Mouse (Mus musculus) left cerebral cortex, postnatal 10 days (tissue): ENCODE measurements around the gene Clptm1l. TPM values are rescaled to one million over a fixed set of nuclear protein-coding genes. Genes with fewer than 3 reads are reported as not detected.
A peak's percentile ranks its signal among the peaks of the same experiment; 100 is the strongest.

Experiments
- DNase-seq, 2 experiments: peaks; one replicate each; pipeline ENCODE4 v3.0.0; 2021 to 2022; ENCODE audit warnings: low spot score in 2 of 2, mixed read lengths in 1 of 2; ENCODE audit errors: extremely low spot score in 1 of 2
- intact Hi-C: fragments of 180-260 bp; cut with DNase I; formaldehyde crosslinking; loops from one replicate; pipeline ENCODE4 v1.15.1; 2025
- total RNA-seq, 2 experiments: library from RNA; stranded (reverse); gene quantifications; 2 replicates each; pipeline ENCODE4 v1.2.3; 2021

Clptm1l gene
- 100 to 1,000 TPM; 123 to 124 TPM for total RNA-seq

GRCm38 (mm10) chr13:73603522-73604155 is at the start of gene Clptm1l:
Gene Clptm1l, plus strand, starts transcription at chr13:73604006.
- intact Hi-C loops = loop anchor here (5.0 kb wide), 1 partner anchor 91 kb away; no protein-coding TSS in a partner anchor
- peak; percentile 97 to 98 for DNase-seq

GRCm38 (mm10) chr13:73564201-73564600 is 39.6 kb upstream of the Clptm1l start:
- intact Hi-C loops = no loop called here
- DNase-seq = no peak

GRCm38 (mm10) chr13:73575051-73575450 is 28.8 kb upstream of the Clptm1l start:
- no peak for DNase-seq

GRCm38 (mm10) chr13:73577277-73577676 is 26.5 kb upstream of the Clptm1l start:
- no peak for DNase-seq
- intact Hi-C loops = no loop called here

More at GRCm38 (mm10) chr13:73575051-73575450, 28.8 kb upstream of the Clptm1l start:
- intact Hi-C loops = no loop called here

GRCm38 (mm10) chr13:73591488-73591887 is 12.3 kb upstream of the Clptm1l start:
- intact Hi-C loops = no loop called here
- no peak for DNase-seq

GRCm38 (mm10) chr13:73592546-73592945 is 11.3 kb upstream of the Clptm1l start:
- intact Hi-C loops = no loop called here
- DNase-seq = no peak

- no peak for DNase-seq
- intact Hi-C loops = no loop called here
Measured at GRCm38 (mm10) chr13:73596276-73596675, 7.5 kb upstream of the Clptm1l start.

GRCm38 (mm10) chr13:73600217-73600616 is 3.6 kb upstream of the Clptm1l start:
- intact Hi-C loops = loop anchor here (5.0 kb wide), 1 partner anchor 88 kb away; no protein-coding TSS in a partner anchor

GRCm38 (mm10) chr13:73603046-73603445 is 760 bp upstream of the Clptm1l start:
- intact Hi-C loops = loop anchor here (5.0 kb wide), 1 partner anchor 91 kb away; no protein-coding TSS in a partner anchor
- DNase-seq = no peak

More at GRCm38 (mm10) chr13:73600217-73600616, 3.6 kb upstream of the Clptm1l start:
- DNase-seq = no peak

GRCm38 (mm10) chr13:73604156-73604957 is 551 bp downstream of the Clptm1l start:
- intact Hi-C loops = loop anchor here (5.0 kb wide), 1 partner anchor 92 kb away; no protein-coding TSS in a partner anchor
- DNase-seq = no peak

GRCm38 (mm10) chr13:73618406-73618805 is 14.6 kb downstream of the Clptm1l start:
- intact Hi-C loops = no loop called here
- no peak for DNase-seq

GRCm38 (mm10) chr13:73620637-73621036 is 16.8 kb downstream of the Clptm1l start:
- intact Hi-C loops = loop anchor here (5.0 kb wide), 1 partner anchor 108 kb away; no protein-coding TSS in a partner anchor
- DNase-seq = no peak

GRCm38 (mm10) chr13:73626410-73626744 is 22.6 kb downstream of the Clptm1l start:
- no peak for DNase-seq
- intact Hi-C loops = loop anchor here (5.0 kb wide), 1 partner anchor 199 kb away; no protein-coding TSS in a partner anchor

GRCm38 (mm10) chr13:73626745-73627549 is 23.1 kb downstream of the Clptm1l start, which contains the start of gene Tert:
Gene Tert, plus strand, starts transcription at chr13:73626911.
- intact Hi-C loops = loop anchor here (5.0 kb wide), 1 partner anchor 200 kb away; no protein-coding TSS in a partner anchor
- peak; percentile 39 to 68 for DNase-seq

GRCm38 (mm10) chr13:73628586-73629113 is 24.8 kb downstream of the Clptm1l start:
- intact Hi-C loops = loop anchor here (5.0 kb wide), 1 partner anchor 201 kb away; no protein-coding TSS in a partner anchor
- DNase-seq = no peak

GRCm38 (mm10) chr13:73631837-73632236 is 28.0 kb downstream of the Clptm1l start:
- DNase-seq = no peak
- intact Hi-C loops = no loop called here

- DNase-seq = no peak
- intact Hi-C loops = no loop called here
Measured at GRCm38 (mm10) chr13:73637826-73638225, 34.0 kb downstream of the Clptm1l start.

- DNase-seq = no peak
- intact Hi-C loops = loop anchor here (10.0 kb wide), 1 partner anchor 264 kb away; no protein-coding TSS in a partner anchor
Measured at GRCm38 (mm10) chr13:73641296-73641695, 37.5 kb downstream of the Clptm1l start.
